Mouse (Mus musculus): ENCODE data around the gene Atg16l1. TPM values are rescaled to one million over a fixed set of nuclear protein-coding genes. Genes with fewer than 3 reads are reported as not detected.
A peak's percentile ranks its signal among the peaks of the same experiment; 100 is the strongest.

The Atg16l1 gene
- total and polyA plus RNA-seq, 2 experiments from 2014 or later: 49.1 to 98.7 TPM

- no peak for TF ChIP-seq CTCF (IDR thresholded peaks at IDR 0.05; ENCODE audit: low read depth)
- Histone ChIP-seq H3K4me3 (ENCODE audit: low read depth, low read length) (no peak overlapping the region), H3K4me2 (ENCODE audit: low read depth) (no peak overlapping the region), H3K9ac (no peak overlapping the region), H3K4me1 (ENCODE audit: insufficient read depth) (0 out of 2 replicates have a peak, but pooled peaks cover 4% of the 10 kb centered on the region), H3K9me3 (ENCODE audit: low read length) (no peaks in the 10 kb centered on the region), H3K27ac (ENCODE audit: low read depth, low read length) (no peak overlapping the region), H3K36me3 (ENCODE audit: insufficient read depth) (no peaks in the 10 kb centered on the region), H3K27me3 (ENCODE audit: insufficient read depth, low read length) (no peaks in the 10 kb centered on the region)
- 80% methylated on average over 3 of the region's 3 CpGs for WGBS
- DNase-seq (no peak), ATAC-seq (no peak)
These were observed 21.5 kb upstream of the Atg16l1 start for GRCm38 (mm10) chr1:87734153-87734552.

- Histone ChIP-seq H3K4me3 (ENCODE audit: low read depth, low read length) (no peak overlapping the region), H3K27ac (ENCODE audit: low read depth, low read length) (no peak overlapping the region), H3K9ac (no peak overlapping the region), H3K9me3 (ENCODE audit: low read length) (no peaks in the 10 kb centered on the region), H3K27me3 (ENCODE audit: insufficient read depth, low read length) (no peaks in the 10 kb centered on the region), H3K4me2 (ENCODE audit: low read depth) (no peak overlapping the region), H3K4me1 (ENCODE audit: insufficient read depth) (no peaks in the 10 kb centered on the region), H3K36me3 (ENCODE audit: insufficient read depth) (no peaks in the 10 kb centered on the region)
- DNase-seq (no peak), ATAC-seq (0 out of 2 replicates have a peak, but pooled peaks have one; percentile 34)
- TF ChIP-seq CTCF (IDR thresholded peaks at IDR 0.05; ENCODE audit: low read depth): peak; percentile 41
- WGBS: 72% methylated on average over 6 of the region's 6 CpGs
These were observed 14.9 kb upstream of the Atg16l1 start for GRCm38 (mm10) chr1:87740584-87741290.

- Histone ChIP-seq H3K27ac (ENCODE audit: low read depth, low read length) (no peak overlapping the region), H3K27me3 (ENCODE audit: insufficient read depth, low read length) (no peaks in the 10 kb centered on the region), H3K4me3 (ENCODE audit: low read depth, low read length) (no peak overlapping the region), H3K9me3 (ENCODE audit: low read length) (no peaks in the 10 kb centered on the region), H3K4me2 (ENCODE audit: low read depth) (no peak overlapping the region), H3K36me3 (ENCODE audit: insufficient read depth) (no peaks in the 10 kb centered on the region), H3K9ac (no peak overlapping the region), H3K4me1 (ENCODE audit: insufficient read depth) (no peaks in the 10 kb centered on the region)
- TF ChIP-seq CTCF (IDR thresholded peaks at IDR 0.05; ENCODE audit: low read depth): no peak
- DNase-seq (no peak), ATAC-seq (no peak)
These were observed 6.2 kb upstream of the Atg16l1 start for GRCm38 (mm10) chr1:87749360-87749973.

GRCm38 (mm10) chr1:87763821-87764220 lies 8.2 kb downstream of the Atg16l1 start:
- H3K27me3 ChIP-seq (ENCODE audit: insufficient read depth, low read length): no peaks in the 10 kb centered on the region
- DNase-seq: no peak
- peaks cover 84% of the 10 kb centered on the region for H3K36me3 ChIP-seq (ENCODE audit: insufficient read depth)
- no peak for ATAC-seq
- no peak overlapping the region for H3K9ac ChIP-seq
- 95% methylated on average over 3 of the region's 3 CpGs for WGBS
- no peak overlapping the region for H3K27ac ChIP-seq (ENCODE audit: low read depth, low read length)
- no peak overlapping the region for H3K4me2 ChIP-seq (ENCODE audit: low read depth)
- H3K4me3 ChIP-seq (ENCODE audit: low read depth, low read length): no peak overlapping the region
- H3K9me3 ChIP-seq (ENCODE audit: low read length): no peaks in the 10 kb centered on the region
- no peaks in the 10 kb centered on the region for H3K4me1 ChIP-seq (ENCODE audit: insufficient read depth)
- TF ChIP-seq CTCF (IDR thresholded peaks at IDR 0.05; ENCODE audit: low read depth): no peak

GRCm38 (mm10) chr1:87765741-87766140 lies 10.1 kb downstream of the Atg16l1 start:
- Histone ChIP-seq H3K4me3 (ENCODE audit: low read depth, low read length) (no peak overlapping the region), H3K9me3 (ENCODE audit: low read length) (no peaks in the 10 kb centered on the region), H3K4me2 (ENCODE audit: low read depth) (no peak overlapping the region), H3K9ac (no peak overlapping the region), H3K27ac (ENCODE audit: low read depth, low read length) (no peak overlapping the region), H3K27me3 (ENCODE audit: insufficient read depth, low read length) (no peaks in the 10 kb centered on the region), H3K4me1 (ENCODE audit: insufficient read depth) (no peaks in the 10 kb centered on the region), H3K36me3 (ENCODE audit: insufficient read depth) (peaks cover 82% of the 10 kb centered on the region)
- DNase-seq (no peak), ATAC-seq (no peak)
- WGBS: 98% methylated on average over 2 of the region's 2 CpGs
- no peak for TF ChIP-seq CTCF (IDR thresholded peaks at IDR 0.05; ENCODE audit: low read depth)

- ATAC-seq (no peak), DNase-seq (no peak)
- TF ChIP-seq CTCF (IDR thresholded peaks at IDR 0.05; ENCODE audit: low read depth): peak; percentile 57
- H3K27me3 ChIP-seq (ENCODE audit: insufficient read depth, low read length): no peaks in the 10 kb centered on the region
- no peaks in the 10 kb centered on the region for H3K4me1 ChIP-seq (ENCODE audit: insufficient read depth)
- no peak overlapping the region for H3K27ac ChIP-seq (ENCODE audit: low read depth, low read length)
- no peak overlapping the region for H3K4me3 ChIP-seq (ENCODE audit: low read depth, low read length)
- 95% methylated on average over 3 of the region's 3 CpGs for WGBS
- no peak overlapping the region for H3K4me2 ChIP-seq (ENCODE audit: low read depth)
- H3K9me3 ChIP-seq (ENCODE audit: low read length): no peaks in the 10 kb centered on the region
- H3K9ac ChIP-seq: no peak overlapping the region
- peaks cover 84% of the 10 kb centered on the region for H3K36me3 ChIP-seq (ENCODE audit: insufficient read depth)
These were observed 10.6 kb downstream of the Atg16l1 start for GRCm38 (mm10) chr1:87766233-87766632.

GRCm38 (mm10) chr1:87769263-87769662 lies 13.6 kb downstream of the Atg16l1 start:
- no peak overlapping the region for H3K9ac ChIP-seq
- H3K27ac ChIP-seq (ENCODE audit: low read depth, low read length): no peak overlapping the region
- DNase-seq (no peak), ATAC-seq (no peak)
- 93% methylated on average over 2 of the region's 2 CpGs for WGBS
- no peaks in the 10 kb centered on the region for H3K9me3 ChIP-seq (ENCODE audit: low read length)
- H3K4me1 ChIP-seq (ENCODE audit: insufficient read depth): no peaks in the 10 kb centered on the region
- no peaks in the 10 kb centered on the region for H3K27me3 ChIP-seq (ENCODE audit: insufficient read depth, low read length)
- no peak overlapping the region for H3K4me2 ChIP-seq (ENCODE audit: low read depth)
- no peak for TF ChIP-seq CTCF (IDR thresholded peaks at IDR 0.05; ENCODE audit: low read depth)
- H3K4me3 ChIP-seq (ENCODE audit: low read depth, low read length): no peak overlapping the region
- peaks cover 83% of the 10 kb centered on the region for H3K36me3 ChIP-seq (ENCODE audit: insufficient read depth)
